Mouse (Mus musculus) liver, embryonic 12.5 days (tissue): ENCODE measurements around the gene Ccdc146. TPM values are rescaled to one million over a fixed set of nuclear protein-coding genes. Genes with fewer than 3 reads are reported as not detected.

ENCODE experiments used
- ATAC-seq: fragments of 200-750 bp; cut with Nextera tagmentation; 2 replicates; pipeline ENCODE4 v1.8.0; 2017; ENCODE audit warnings: moderate number of reproducible peaks, mild to moderate bottlenecking, moderate library complexity
- H3K27ac ChIP-seq: fragments of 300-500 bp; sonication (generic); 2 replicates; pipeline ENCODE4 v1.5.1; 2016; ENCODE audit warnings: mild to moderate bottlenecking
- H3K27me3 ChIP-seq: fragments of 300-500 bp; sonication (generic); replicated peaks from 2 replicates; pipeline ENCODE4 v1.6.1; 2016; ENCODE audit warnings: mild to moderate bottlenecking, moderate library complexity
- H3K36me3 ChIP-seq: fragments of 300-500 bp; sonication (generic); 2 replicates; pipeline ENCODE4 v1.6.1; 2016; ENCODE audit warnings: mild to moderate bottlenecking, moderate library complexity
- H3K4me1 ChIP-seq: fragments of 300-500 bp; sonication (generic); 2 replicates; pipeline ENCODE4 v1.6.1; 2016
- H3K4me2 ChIP-seq: fragments of 300-500 bp; sonication (generic); 2 replicates; pipeline ENCODE4 v1.6.1; 2016; ENCODE audit warnings: mild to moderate bottlenecking, moderate library complexity
- H3K4me3 ChIP-seq: fragments of 300-500 bp; sonication (generic); 2 replicates; pipeline ENCODE4 v1.5.1; 2016; ENCODE audit warnings: mild to moderate bottlenecking, moderate library complexity
- H3K9ac ChIP-seq: fragments of 300-500 bp; sonication (generic); 2 replicates; pipeline ENCODE4 v1.6.1; 2016; ENCODE audit warnings: mild to moderate bottlenecking, moderate library complexity
- H3K9me3 ChIP-seq: fragments of 300-500 bp; sonication (generic); replicated peaks from 2 replicates; pipeline ENCODE4 v1.6.1; 2016; ENCODE audit warnings: mild to moderate bottlenecking, moderate library complexity
- WGBS: fragments of 180-500 bp; shearing (Covaris S2); methylation state at CpG from one replicate; pipeline ENCODE4 v1.1.7; 2016; ENCODE audit not compliant: insufficient replicate concordance; 5-methylcytosine and 5-hydroxymethylcytosine counted together
- polyA plus RNA-seq: library from polyadenylated mRNA; unstranded; fragments of >200 nt; fragmentation: Nextera tagmentation; extraction: Ambion mirVana; gene quantifications from 2 replicates; pipeline ENCODE4 v1.2.1, GENCODE M21; 2016

The Ccdc146 gene
- polyA plus RNA-seq, 1 experiment from 2014 or later: not detected

GRCm38 (mm10) chr5:21383392-21384251 is 40.9 kb downstream of the Ccdc146 start:
- H3K4me2 ChIP-seq: no peak overlapping the region
- 25% methylated on average over 14 of the region's 14 CpGs for WGBS
- no peaks in the 10 kb centered on the region for H3K36me3 ChIP-seq
- H3K4me1 ChIP-seq: peaks cover 23% of the 10 kb centered on the region
- no peak overlapping the region for H3K4me3 ChIP-seq
- ATAC-seq: no peak
- no peak overlapping the region for H3K9ac ChIP-seq
- no peaks in the 10 kb centered on the region for H3K9me3 ChIP-seq
- no peaks in the 10 kb centered on the region for H3K27me3 ChIP-seq
- no peak overlapping the region for H3K27ac ChIP-seq

DNA sequence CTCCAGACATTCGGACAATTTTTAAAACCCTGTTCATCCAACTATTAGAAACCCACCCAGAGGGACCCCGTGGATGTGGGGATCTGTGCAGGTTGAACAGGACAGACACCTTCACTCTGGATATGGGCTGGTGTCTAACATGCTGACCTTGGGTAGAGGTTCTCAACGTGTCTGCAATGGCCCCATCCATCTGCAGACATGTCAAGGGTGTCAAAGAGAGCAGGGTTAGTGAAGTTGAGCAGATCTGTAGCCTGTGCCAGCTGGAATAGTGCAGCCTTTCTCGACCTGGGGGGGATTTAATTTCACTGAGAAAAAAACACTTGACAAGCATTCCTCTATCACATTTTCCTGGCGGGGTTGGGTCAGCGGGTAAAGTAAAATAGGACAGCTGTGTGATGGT is 41.8 kb downstream of the Ccdc146 start:
- H3K4me1 ChIP-seq: peaks cover 23% of the 10 kb centered on the region
- ATAC-seq: no peak
- H3K36me3 ChIP-seq: no peaks in the 10 kb centered on the region
- 52% methylated on average over 6 of the region's 6 CpGs for WGBS
- no peak overlapping the region for H3K9ac ChIP-seq
- H3K4me2 ChIP-seq: no peak overlapping the region
- no peak overlapping the region for H3K4me3 ChIP-seq
- no peak overlapping the region for H3K27ac ChIP-seq
- no peaks in the 10 kb centered on the region for H3K9me3 ChIP-seq
- H3K27me3 ChIP-seq: no peaks in the 10 kb centered on the region

DNA sequence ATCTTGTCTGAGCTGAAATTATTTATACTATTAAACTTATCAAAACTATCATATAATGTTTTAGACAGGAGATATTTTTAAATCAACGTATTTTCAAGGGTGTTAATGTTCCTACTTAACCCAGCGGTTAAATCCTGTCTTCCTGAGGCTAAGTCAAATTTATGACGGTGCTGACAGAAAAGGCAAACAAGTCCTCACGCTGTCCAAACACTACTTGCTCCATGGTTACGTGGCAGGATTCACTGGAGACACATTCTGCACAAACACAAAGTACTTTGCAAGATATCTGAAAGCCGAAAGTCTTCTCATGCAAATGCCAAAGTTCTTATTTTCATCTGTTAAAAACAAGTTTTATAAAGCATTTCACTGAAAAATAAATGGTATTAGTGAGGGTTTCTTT is 42.5 kb downstream of the Ccdc146 start:
- no peaks in the 10 kb centered on the region for H3K9me3 ChIP-seq
- WGBS: 56% methylated on average over 6 of the region's 6 CpGs
- H3K36me3 ChIP-seq: no peaks in the 10 kb centered on the region
- H3K4me3 ChIP-seq: no peak overlapping the region
- H3K27ac ChIP-seq: no peak overlapping the region
- H3K9ac ChIP-seq: no peak overlapping the region
- no peak overlapping the region for H3K4me2 ChIP-seq
- no peak for ATAC-seq
- peaks cover 23% of the 10 kb centered on the region for H3K4me1 ChIP-seq
- H3K27me3 ChIP-seq: no peaks in the 10 kb centered on the region

- no peak overlapping the region for H3K4me3 ChIP-seq
- no peak for ATAC-seq
- 0 out of 2 replicates have a peak, but pooled peaks cover 3% of the 10 kb centered on the region for H3K4me1 ChIP-seq
- no peak overlapping the region for H3K27ac ChIP-seq
- H3K27me3 ChIP-seq: no peaks in the 10 kb centered on the region
- 37% methylated on average over 2 of the region's 2 CpGs for WGBS
- H3K36me3 ChIP-seq: no peaks in the 10 kb centered on the region
- H3K9me3 ChIP-seq: no peaks in the 10 kb centered on the region
- H3K9ac ChIP-seq: no peak overlapping the region
- no peak overlapping the region for H3K4me2 ChIP-seq
Measured at GRCm38 (mm10) chr5:21378397-21378796, 46.1 kb downstream of the Ccdc146 start.

GRCm38 (mm10) chr5:21376935-21377334 is 47.5 kb downstream of the Ccdc146 start:
- no peaks in the 10 kb centered on the region for H3K36me3 ChIP-seq
- H3K27me3 ChIP-seq: peaks cover 10% of the 10 kb centered on the region; the same call in 1 of the 2 replicates
- no peak overlapping the region for H3K27ac ChIP-seq
- no peak for ATAC-seq
- no peak overlapping the region for H3K4me2 ChIP-seq
- H3K4me3 ChIP-seq: no peak overlapping the region
- H3K9ac ChIP-seq: no peak overlapping the region
- H3K9me3 ChIP-seq: no peaks in the 10 kb centered on the region
- peaks cover 8% of the 10 kb centered on the region; the same call in 1 of the 2 replicates for H3K4me1 ChIP-seq
- 75% methylated on average over 4 of the region's 4 CpGs for whole genome bisulfite sequencing

DNA sequence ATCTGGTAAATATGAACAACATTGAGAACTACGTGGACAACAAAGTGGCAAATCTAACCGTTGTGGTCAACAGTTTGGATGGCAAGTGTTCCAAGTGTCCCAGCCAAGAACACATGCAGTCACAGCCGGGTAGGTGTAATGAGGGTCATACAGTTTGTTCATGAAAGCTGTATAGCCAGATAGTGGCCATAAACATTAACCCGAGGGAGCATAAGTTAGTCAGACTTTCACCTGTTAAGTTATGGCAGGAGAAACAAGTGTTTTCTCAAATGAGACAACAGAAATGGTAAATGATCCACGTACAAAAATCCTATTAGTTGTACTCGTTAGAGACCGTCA is 51.3 kb downstream of the Ccdc146 start:
- 41% methylated on average over 7 of the region's 7 CpGs for WGBS
- Histone ChIP-seq H3K27ac (no peak overlapping the region), H3K27me3 (peaks cover 11% of the 10 kb centered on the region; the same call in 1 of the 2 replicates), H3K36me3 (no peaks in the 10 kb centered on the region), H3K9me3 (no peaks in the 10 kb centered on the region), H3K9ac (no peak overlapping the region), H3K4me2 (peak overlapping the region; percentile 71), H3K4me1 (peaks cover 8% of the 10 kb centered on the region; the same call in 1 of the 2 replicates), H3K4me3 (peak overlapping the region; percentile 48; the same call in 1 of the 2 replicates)
- no peak for ATAC-seq

DNA sequence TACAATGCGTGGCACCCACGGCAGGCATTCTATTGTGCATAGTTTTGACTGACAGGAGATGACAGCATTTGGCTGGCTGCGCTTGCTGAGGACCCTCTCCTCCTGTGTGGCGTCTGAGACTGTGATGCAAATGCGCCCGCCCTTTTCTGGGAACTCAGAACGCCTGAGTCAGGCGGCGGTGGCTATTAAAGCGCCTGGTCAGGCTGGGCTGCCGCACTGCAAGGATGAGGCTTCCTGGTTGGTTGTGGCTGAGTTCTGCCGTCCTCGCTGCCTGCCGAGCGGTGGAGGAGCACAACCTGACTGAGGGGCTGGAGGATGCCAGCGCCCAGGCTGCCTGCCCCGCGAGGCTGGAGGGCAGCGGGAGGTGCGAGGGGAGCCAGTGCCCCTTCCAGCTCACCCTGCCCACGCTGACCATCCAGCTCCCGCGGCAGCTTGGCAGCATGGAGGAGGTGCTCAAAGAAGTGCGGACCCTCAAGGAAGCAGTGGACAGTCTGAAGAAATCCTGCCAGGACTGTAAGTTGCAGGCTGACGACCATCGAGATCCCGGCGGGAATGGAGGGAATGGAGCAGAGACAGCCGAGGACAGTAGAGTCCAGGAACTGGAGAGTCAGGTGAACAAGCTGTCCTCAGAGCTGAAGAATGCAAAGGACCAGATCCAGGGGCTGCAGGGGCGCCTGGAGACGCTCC is 51.8 kb downstream of the Ccdc146 start, which contains the start of gene Fgl2:
TSS of gene Fgl2 (plus strand) at position 150 of the 687 bp plus-strand sequence.
- Histone ChIP-seq H3K27ac (no peak within 1 kb of the TSS), H3K4me2 (peak within 1 kb of the TSS; percentile 71), H3K4me1 (peaks cover 8% of the 10 kb centered on the region; the same call in 1 of the 2 replicates), H3K4me3 (peak within 1 kb of the TSS; percentile 48), H3K36me3 (no peaks in the 10 kb centered on the region), H3K9ac (peak within 1 kb of the TSS; percentile 34), H3K27me3 (peaks cover 11% of the 10 kb centered on the region; the same call in 1 of the 2 replicates), H3K9me3 (no peaks in the 10 kb centered on the region)
- peak; percentile 52; the same call in 1 of the 2 replicates for ATAC-seq
- 5% methylated on average over 31 of the region's 31 CpGs for WGBS

GRCm38 (mm10) chr5:21371920-21372319 is 52.6 kb downstream of the Ccdc146 start:
- WGBS: 36% methylated on average over 5 of the region's 5 CpGs

DNA sequence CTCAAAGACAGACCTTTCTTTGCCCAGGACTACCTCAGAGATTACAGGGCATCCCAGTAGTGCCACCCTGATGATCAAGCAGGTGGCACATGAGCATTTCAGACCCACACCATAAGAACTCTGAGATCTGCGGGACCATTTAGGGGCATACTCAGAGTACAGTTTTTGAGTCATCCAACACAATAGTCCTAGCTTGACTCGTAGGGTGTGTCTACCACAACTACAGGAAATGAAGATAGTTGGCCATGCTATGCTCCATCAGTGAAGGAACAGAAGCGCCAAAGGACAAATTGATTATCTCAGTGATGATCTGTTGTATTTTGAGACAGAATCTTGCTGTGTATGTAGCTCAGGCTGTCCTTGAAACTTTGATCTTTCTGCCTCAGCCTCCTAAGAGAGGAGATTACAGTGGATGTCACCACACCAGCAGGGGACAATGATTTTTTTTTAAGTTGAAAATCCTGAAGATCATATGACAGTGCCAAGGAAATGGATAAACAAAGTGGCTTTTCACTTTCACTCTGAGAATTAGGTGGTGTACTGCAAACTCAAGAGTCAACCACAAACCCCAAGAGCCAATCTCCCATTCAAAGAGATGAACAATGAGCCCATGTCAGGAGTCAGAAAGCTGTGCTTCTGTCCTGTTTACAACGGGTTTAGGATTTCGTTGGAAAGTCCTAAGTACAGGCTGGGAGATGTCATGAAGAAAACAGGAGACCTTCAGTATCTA is 54.1 kb downstream of the Ccdc146 start:
- WGBS: 66% methylated on average over 5 of the region's 5 CpGs
- H3K4me2 ChIP-seq: no peak overlapping the region
- no peak for ATAC-seq

More at GRCm38 (mm10) chr5:21371920-21372319, 52.6 kb downstream of the Ccdc146 start:
- Histone ChIP-seq H3K9ac (no peak overlapping the region), H3K27ac (no peak overlapping the region), H3K9me3 (no peaks in the 10 kb centered on the region), H3K36me3 (no peaks in the 10 kb centered on the region), H3K4me3 (no peak overlapping the region), H3K4me2 (peak overlapping the region; percentile 71), H3K4me1 (peaks cover 8% of the 10 kb centered on the region; the same call in 1 of the 2 replicates), H3K27me3 (peaks cover 11% of the 10 kb centered on the region; the same call in 1 of the 2 replicates)
- no peak for ATAC-seq

GRCm38 (mm10) chr5:21367514-21367913 is 57.0 kb downstream of the Ccdc146 start:
- no peak overlapping the region for H3K4me2 ChIP-seq
- WGBS: 36% methylated on average over 2 of the region's 2 CpGs
- H3K9ac ChIP-seq: no peak overlapping the region
- H3K9me3 ChIP-seq: no peaks in the 10 kb centered on the region
- ATAC-seq: no peak
- H3K27me3 ChIP-seq: peaks cover 5% of the 10 kb centered on the region; the same call in 1 of the 2 replicates
- no peak overlapping the region for H3K4me3 ChIP-seq
- H3K4me1 ChIP-seq: peaks cover 3% of the 10 kb centered on the region; the same call in 1 of the 2 replicates
- no peak overlapping the region for H3K27ac ChIP-seq
- H3K36me3 ChIP-seq: no peaks in the 10 kb centered on the region

More for the DNA sequence above, 54.1 kb downstream of the Ccdc146 start:
- no peaks in the 10 kb centered on the region for H3K36me3 ChIP-seq
- no peak overlapping the region for H3K9ac ChIP-seq
- peaks cover 11% of the 10 kb centered on the region; the same call in 1 of the 2 replicates for H3K27me3 ChIP-seq
- H3K9me3 ChIP-seq: no peaks in the 10 kb centered on the region
- H3K4me3 ChIP-seq: no peak overlapping the region
- no peak overlapping the region for H3K27ac ChIP-seq
- H3K4me1 ChIP-seq: peaks cover 8% of the 10 kb centered on the region; the same call in 1 of the 2 replicates

GRCm38 (mm10) chr5:21366338-21367053 is 58.0 kb downstream of the Ccdc146 start:
- no peaks in the 10 kb centered on the region for H3K9me3 ChIP-seq
- H3K4me2 ChIP-seq: no peak overlapping the region
- no peaks in the 10 kb centered on the region for H3K4me1 ChIP-seq
- no peak overlapping the region for H3K9ac ChIP-seq
- WGBS: 59% methylated on average over 4 of the region's 4 CpGs
- no peaks in the 10 kb centered on the region for H3K36me3 ChIP-seq
- H3K27me3 ChIP-seq: no peaks in the 10 kb centered on the region
- H3K27ac ChIP-seq: no peak overlapping the region
- no peak overlapping the region for H3K4me3 ChIP-seq
- no peak for ATAC-seq
